Mouse (Mus musculus): ENCODE results near the gene Osbpl9.

- TF ChIP-seq CTCF (IDR thresholded peaks at IDR 0.05; ENCODE audit: low read depth) (no peak), EP300 (IDR thresholded peaks at IDR 0.05; ENCODE audit: low read depth) (no peak)
Measured at GRCm38 (mm10) chr4:109026543-109026942, 175.5 kb downstream of the Osbpl9 start.
